Mouse (Mus musculus): ENCODE data around the gene Slc16a1.

The Slc16a1 gene

DNA sequence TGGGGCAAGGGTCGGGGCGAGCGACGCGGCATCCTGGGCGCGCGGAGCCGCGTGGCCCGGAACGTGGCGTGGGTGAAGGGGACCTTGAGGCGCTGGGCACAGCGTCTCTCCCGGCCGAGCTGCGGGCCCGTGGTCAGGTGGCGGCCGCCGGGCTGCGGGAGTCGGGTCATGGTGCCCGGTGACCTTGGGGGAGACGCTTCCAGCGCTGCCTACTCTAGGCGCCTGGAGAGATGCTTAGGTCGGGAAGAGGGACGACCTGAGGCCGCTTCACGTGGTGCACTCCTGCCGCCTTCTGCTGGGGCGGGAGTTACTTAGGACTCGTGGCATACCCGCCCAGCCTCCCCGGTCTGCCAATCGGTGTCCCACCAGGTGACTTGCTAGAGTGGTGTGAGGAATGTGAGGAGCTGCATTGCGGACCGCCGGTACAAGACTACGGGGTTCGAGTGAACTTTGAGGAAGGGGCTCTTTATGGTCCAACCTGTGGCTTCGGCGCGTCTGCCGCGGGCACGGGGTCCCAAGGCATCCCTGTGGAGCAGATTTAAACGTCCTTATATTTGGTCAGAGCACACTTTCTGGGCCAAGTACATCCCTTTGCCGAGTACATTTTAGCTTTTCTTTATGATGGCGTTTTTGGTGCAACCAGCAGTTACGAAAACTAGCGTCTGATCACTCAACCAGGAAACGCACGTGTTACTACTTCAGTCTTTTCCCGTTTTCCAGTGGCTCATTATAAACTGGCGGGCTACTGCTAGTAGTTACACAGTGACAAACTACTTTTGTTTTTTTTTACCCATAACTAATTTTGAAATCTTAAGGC, 672 bp downstream of the Slc16a1 start:
- DNase-seq (ENCODE audit: low spot score): peak; percentile 69

GRCm38 (mm10) chr3:104639749-104640368, 1.4 kb downstream of the Slc16a1 start:
- peak; percentile 20 for DNase-seq (ENCODE audit: low spot score)

- DNase-seq (ENCODE audit: low spot score): no peak
Observed at GRCm38 (mm10) chr3:104640855-104641254, 2.4 kb downstream of the Slc16a1 start.

- DNase-seq (ENCODE audit: low spot score): no peak
Observed at GRCm38 (mm10) chr3:104641313-104641712, 2.8 kb downstream of the Slc16a1 start.

- DNase-seq (ENCODE audit: low spot score): no peak
Observed at GRCm38 (mm10) chr3:104643113-104643512, 4.6 kb downstream of the Slc16a1 start.

- peak; percentile 79 for DNase-seq (ENCODE audit: low spot score)
Observed at GRCm38 (mm10) chr3:104643810-104644270, 5.4 kb downstream of the Slc16a1 start.

DNA sequence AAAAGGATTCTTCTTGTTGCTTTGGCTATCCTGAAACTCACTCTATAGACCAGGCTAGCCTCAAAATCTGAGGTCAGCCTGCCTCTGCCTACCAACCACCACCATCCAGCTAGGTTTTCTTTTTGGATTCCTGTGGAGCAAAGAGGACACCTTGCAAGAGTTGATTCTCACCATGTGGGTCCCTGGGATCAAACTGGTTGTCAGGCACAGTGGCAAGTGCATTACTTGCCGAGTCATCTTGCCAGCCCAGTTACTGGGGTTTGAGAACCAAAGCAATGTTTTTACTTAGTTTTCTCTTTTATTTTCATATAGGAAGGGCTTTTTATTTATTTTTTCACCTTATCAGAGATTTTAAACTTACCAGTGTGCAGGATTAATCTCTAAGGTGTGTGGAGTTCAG, 5.9 kb downstream of the Slc16a1 start:
- no peak for DNase-seq (ENCODE audit: low spot score)

GRCm38 (mm10) chr3:104654219-104654618, 15.8 kb downstream of the Slc16a1 start:
- DNase-seq (ENCODE audit: low spot score): no peak

GRCm38 (mm10) chr3:104654921-104655320, 16.5 kb downstream of the Slc16a1 start:
- no peak for DNase-seq (ENCODE audit: low spot score)

- DNase-seq (ENCODE audit: low spot score): no peak
Observed at GRCm38 (mm10) chr3:104658706-104659105, 20.2 kb downstream of the Slc16a1 start.

GRCm38 (mm10) chr3:104659758-104660157, 21.3 kb downstream of the Slc16a1 start:
- no peak for DNase-seq (ENCODE audit: low spot score)

GRCm38 (mm10) chr3:104660522-104660921, 22.1 kb downstream of the Slc16a1 start:
- DNase-seq (ENCODE audit: low spot score): no peak

DNA sequence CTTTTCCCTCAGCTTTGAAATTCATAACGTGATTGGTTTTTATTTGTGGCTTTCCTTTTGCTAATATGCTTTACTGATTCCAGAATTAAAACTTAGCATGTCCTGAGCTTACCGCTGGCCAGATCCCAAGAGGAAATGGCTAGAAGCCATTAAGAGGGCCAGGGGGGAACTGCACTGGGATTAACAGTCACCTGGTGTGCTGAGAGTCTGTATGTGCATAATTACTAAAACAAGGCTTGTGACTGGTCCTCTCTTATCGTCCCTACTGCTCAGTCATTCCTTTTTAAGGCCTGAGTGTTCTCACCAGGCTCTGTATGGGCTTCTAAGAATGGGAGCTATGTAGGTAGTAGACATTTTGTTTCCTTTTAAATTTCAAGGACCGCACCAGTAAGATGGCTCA, 23.5 kb downstream of the Slc16a1 start:
- DNase-seq (ENCODE audit: low spot score): no peak

DNA sequence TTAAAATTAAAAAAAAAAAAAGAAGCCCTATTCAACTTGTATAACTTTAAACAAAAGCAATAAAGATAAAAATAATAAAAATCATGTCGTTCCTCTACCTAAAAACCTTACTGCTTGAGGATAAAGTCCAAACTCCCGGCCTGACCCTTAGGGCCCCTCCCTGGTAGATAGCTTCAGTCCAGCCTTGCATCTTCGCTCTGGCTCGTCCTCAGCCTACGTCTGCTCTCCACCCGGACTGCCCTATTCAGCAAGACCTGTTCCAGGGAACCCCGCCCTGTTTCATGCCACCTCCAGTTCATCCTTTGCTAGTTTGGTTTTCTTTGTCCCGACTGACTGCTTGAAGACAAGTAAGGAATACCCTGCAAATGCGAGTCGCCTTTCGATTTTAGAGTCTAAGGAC, 24.5 kb downstream of the Slc16a1 start:
- no peak for DNase-seq (ENCODE audit: low spot score)

GRCm38 (mm10) chr3:104666950-104667349, 28.5 kb downstream of the Slc16a1 start:
- no peak for DNase-seq (ENCODE audit: low spot score)

DNA sequence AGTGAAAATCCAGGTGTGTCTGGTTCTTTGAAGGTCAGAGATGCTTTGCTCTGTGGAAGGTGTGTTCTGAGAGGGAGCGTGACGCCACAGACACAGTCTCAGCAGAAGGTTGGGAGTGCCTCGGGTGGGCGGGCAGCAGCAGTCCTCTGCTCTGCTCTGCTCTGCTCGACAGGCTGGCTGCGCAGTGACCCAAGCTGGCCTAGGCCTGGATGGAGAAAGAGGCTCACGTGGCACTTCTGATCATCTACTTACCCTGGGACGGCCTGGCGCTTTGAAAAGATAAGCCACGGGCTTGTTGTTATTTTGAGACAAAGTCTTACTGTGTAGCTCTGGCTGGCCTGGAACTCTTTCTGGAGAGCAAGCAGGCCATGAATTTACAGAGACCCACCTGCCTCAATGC, 29.0 kb downstream of the Slc16a1 start:
- no peak for DNase-seq (ENCODE audit: low spot score)

DNA sequence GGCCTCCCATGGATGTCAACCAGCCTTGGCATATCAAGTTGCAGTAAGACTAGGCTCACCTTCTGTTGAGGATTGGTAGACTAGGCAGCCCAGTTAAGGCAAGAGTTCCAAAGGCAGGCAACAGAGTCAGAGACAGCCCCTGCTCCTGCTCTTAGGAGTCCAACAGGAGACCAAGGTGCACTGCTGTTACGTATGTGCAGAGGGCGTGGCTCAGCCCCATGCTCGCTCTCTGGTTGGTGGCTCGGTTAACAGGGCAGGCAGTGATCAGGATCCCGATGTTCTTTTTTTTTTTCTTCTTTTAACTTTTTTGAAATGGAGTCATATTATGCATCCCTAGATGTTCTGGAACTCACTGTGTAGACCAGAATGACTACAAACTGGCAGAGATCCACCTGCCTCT, 30.5 kb downstream of the Slc16a1 start:
- DNase-seq (ENCODE audit: low spot score): no peak

GRCm38 (mm10) chr3:104669856-104670182, 31.4 kb downstream of the Slc16a1 start:
- no peak for DNase-seq (ENCODE audit: low spot score)

DNA sequence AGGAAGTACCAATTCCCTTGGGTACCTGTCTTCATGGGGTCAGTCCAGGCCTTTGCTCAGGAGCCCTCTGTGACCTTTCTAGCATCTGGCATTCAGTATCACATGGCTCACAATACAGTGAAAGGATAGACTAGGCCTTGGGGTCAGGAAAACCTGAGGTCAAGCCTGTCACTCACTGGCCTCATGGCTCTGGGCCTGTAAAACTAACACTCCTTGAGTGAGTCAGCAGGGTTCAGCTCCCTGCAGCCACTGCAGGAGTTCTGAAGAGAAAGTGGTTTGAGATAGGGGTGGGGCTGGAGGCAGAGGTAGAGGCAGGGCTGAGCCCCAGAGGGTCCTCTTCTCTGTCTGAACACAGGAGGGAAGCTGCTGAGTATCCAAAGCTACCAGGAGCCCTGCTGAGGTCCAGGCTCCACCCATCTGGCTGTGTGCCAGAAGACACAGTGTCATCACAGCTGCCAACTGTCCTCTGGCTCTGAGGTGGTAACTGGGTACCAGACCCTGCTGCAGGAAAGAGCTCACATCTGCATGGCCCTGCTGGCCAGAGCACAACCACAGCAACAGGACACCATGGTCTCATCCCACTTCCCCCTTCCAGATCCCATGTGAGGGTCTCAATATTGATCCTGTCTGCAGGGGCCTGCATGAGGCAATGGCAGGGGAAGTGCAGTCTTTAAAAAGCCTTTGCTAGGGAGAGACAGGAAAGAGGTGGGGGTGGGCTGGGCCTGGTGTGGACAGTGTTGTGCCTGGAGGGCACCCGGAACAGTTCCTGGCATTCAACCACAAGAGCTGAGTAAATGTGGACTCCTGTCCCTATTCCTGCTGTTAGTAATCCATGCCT, 31.9 kb downstream of the Slc16a1 start:
- DNase-seq (ENCODE audit: low spot score): peak; percentile 39

GRCm38 (mm10) chr3:104671543-104671942, 33.1 kb downstream of the Slc16a1 start:
- no peak for DNase-seq (ENCODE audit: low spot score)

DNA sequence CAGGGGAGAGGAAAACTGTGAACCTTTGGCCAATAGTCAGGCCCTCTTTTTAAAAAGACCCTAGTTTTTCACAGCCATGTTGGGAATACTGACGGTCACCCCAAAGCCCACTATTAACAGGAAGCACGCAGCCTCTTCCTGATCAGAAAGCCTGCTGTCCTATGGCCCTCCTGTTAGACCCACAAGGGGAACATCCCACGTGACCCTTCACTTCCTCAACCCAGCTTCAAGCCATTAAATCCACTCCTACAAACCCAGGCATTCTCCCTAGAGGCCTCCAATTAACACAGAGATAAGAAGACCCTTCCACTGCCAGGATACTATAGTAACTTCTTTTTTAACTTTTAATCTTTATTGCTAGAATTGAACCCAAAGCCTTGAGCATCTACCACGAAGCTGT, 33.6 kb downstream of the Slc16a1 start:
- no peak for DNase-seq (ENCODE audit: low spot score)

DNA sequence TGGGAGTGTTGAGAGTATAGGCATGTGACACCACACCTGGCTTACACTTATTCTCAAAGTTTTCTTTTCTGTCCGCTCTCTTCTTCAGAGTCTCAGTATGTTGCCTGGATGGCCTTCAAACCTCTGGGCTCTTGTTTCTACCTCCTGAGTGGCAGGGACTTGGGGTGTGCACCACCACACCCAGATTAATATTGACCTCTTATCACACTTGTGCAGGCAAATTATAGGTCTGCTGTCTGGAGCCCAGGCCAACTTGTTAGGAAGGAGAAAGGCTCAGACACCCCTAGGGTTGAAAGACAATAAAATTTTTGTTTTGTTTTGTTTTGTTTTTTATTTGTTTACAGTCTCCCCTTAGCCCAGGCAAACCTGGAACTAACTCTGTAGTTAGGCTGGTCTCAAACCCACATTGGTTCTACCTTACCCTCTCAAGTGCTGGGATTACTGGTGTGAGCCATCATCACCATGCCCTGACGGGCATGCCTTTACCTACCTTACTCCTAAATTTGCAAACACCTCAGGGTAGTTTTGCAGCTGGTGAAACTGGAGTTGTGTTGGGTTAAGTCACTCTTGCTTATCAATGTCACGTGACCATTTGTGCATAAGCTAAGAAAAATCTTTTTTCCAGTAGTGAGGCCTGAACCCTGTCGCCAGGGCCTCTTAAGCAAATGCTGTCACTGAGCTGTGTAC, 35.3 kb downstream of the Slc16a1 start:
- DNase-seq (ENCODE audit: low spot score): no peak
